Mouse (Mus musculus) heart, postnatal 0 days (tissue): Measurements from ENCODE around the gene Gm44579. TPM values are rescaled to one million over a fixed set of nuclear protein-coding genes. Genes with fewer than 3 reads are reported as not detected.

ENCODE experiments used
- ATAC-seq: fragments of 200-750 bp; cut with Nextera tagmentation; 2 replicates; pipeline ENCODE4 v1.8.0; 2017; ENCODE audit warnings: low read depth, moderate number of reproducible peaks, moderate library complexity; ENCODE audit not compliant: insufficient read depth
- DNase-seq: peaks from one replicate; pipeline ENCODE4 v3.0.0-alpha.2; 2016; ENCODE audit warnings: low spot score
- H3K27ac ChIP-seq: fragments of 300-500 bp; sonication (generic); 2 replicates; pipeline ENCODE4 v1.5.1; 2014; ENCODE audit warnings: low read depth, mild to moderate bottlenecking
- H3K27me3 ChIP-seq: fragments of 300-500 bp; sonication (generic); 2 replicates; pipeline ENCODE4 v1.6.1; 2014; ENCODE audit warnings: low read length, mixed read lengths; ENCODE audit not compliant: control insufficient read depth, insufficient read depth
- H3K36me3 ChIP-seq: fragments of 300-500 bp; sonication (generic); replicated peaks from 2 replicates; pipeline ENCODE4 v1.6.1; 2014; ENCODE audit warnings: low read length, mixed read lengths; ENCODE audit not compliant: control insufficient read depth, insufficient read depth
- H3K4me1 ChIP-seq: fragments of 300-500 bp; sonication (generic); 2 replicates; pipeline ENCODE4 v1.6.1; 2014; ENCODE audit warnings: antibody characterized with exemption; ENCODE audit not compliant: control insufficient read depth, insufficient read depth
- H3K4me2 ChIP-seq: fragments of 300-500 bp; sonication (generic); 2 replicates; pipeline ENCODE4 v1.6.1; 2014; ENCODE audit warnings: low read depth, mild to moderate bottlenecking, low read length, moderate library complexity
- H3K4me3 ChIP-seq: fragments of 300-500 bp; sonication (generic); 2 replicates; pipeline ENCODE4 v1.5.1; 2014; ENCODE audit warnings: low read depth, low read length
- H3K9ac ChIP-seq: fragments of 300-500 bp; sonication (generic); replicated peaks from 2 replicates; pipeline ENCODE4 v1.6.1; 2014; ENCODE audit warnings: low read depth, low read length, mixed read lengths
- H3K9me3 ChIP-seq: fragments of 300-500 bp; sonication (generic); replicated peaks from 2 replicates; pipeline ENCODE4 v1.6.1; 2016; ENCODE audit warnings: low read length; ENCODE audit not compliant: control insufficient read depth
- CTCF ChIP-seq: IDR thresholded peaks from 2 replicates; pipeline ENCODE4 v1.5.1; 2016; ENCODE audit warnings: antibody characterized with exemption, control low read depth, low read depth
- EP300 ChIP-seq: IDR thresholded peaks from 2 replicates; pipeline ENCODE4 v1.6.1; 2016; ENCODE audit warnings: antibody characterized with exemption, low read depth
- WGBS: fragments of 180-500 bp; shearing (Covaris S2); extraction: QIAGEN DNeasy Blood & Tissue Kit; methylation state at CpG from one replicate; pipeline ENCODE4 v1.1.7; 2014; 5-methylcytosine and 5-hydroxymethylcytosine counted together
- polyA plus RNA-seq: library from polyadenylated mRNA; unstranded; fragments of >200 nt; fragmentation: Nextera tagmentation; extraction: Ambion mirVana; gene quantifications from 2 replicates; pipeline ENCODE4 v1.2.1, GENCODE M21; 2015
- total RNA-seq: library from RNA; depleted of rRNA; stranded (reverse); fragments of >200 nt; gene quantifications from 2 replicates; pipeline ENCODE4 v1.2.3, GENCODE M21; 2014; ENCODE audit warnings: low replicate concordance; rRNA removed

The Gm44579 gene
- total and polyA plus RNA-seq, 2 experiments from 2014 or later, result not detected

- Histone ChIP-seq H3K4me2 (no peak overlapping the region), H3K4me3 (no peak overlapping the region), H3K36me3 (peaks cover 32% of the 10 kb centered on the region), H3K27ac (no peak overlapping the region), H3K9me3 (no peaks in the 10 kb centered on the region), H3K9ac (no peak overlapping the region), H3K4me1 (peaks cover 6% of the 10 kb centered on the region; the same call in 1 of the 2 replicates), H3K27me3 (no peaks in the 10 kb centered on the region)
- no peak for DNase-seq
- 82% methylated on average over 9 of the region's 10 CpGs for WGBS
- no peak for TF ChIP-seq EP300
- TF ChIP-seq CTCF, result no peak
- no peak for ATAC-seq
Measured at GRCm38 (mm10) chr15:98142515-98142914, 78.3 kb downstream of the Gm44579 start.

- WGBS, result 82% methylated on average over 5 of the region's 5 CpGs
Measured at GRCm38 (mm10) chr15:98140809-98141208, 80.0 kb downstream of the Gm44579 start.

DNA sequence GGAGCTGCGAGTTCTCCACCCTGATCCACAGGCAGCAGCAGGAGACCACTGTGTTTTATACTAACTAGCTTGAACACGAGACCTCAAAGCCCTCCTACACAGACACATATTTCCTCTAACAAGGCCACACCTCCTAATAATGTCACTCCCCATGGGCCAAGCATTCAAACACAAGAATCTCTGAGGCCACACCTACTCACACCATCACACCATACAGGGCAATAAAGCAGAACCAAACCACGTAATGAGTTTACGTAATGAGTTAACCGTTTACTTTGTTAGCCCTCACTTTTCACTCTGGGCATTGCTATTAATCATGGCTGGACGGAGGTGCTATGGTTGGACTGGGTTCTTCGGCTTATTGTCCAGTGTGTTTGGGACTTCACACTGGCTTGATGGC, 81.0 kb downstream of the Gm44579 start:
- Histone ChIP-seq H3K9ac (no peak overlapping the region), H3K36me3 (peaks cover 58% of the 10 kb centered on the region)
- WGBS, result 83% methylated on average over 7 of the region's 7 CpGs

More at GRCm38 (mm10) chr15:98140809-98141208, 80.0 kb downstream of the Gm44579 start:
- H3K4me2 ChIP-seq, result no peak overlapping the region
- 0 out of 2 replicates have a peak, but pooled peaks cover 6% of the 10 kb centered on the region for H3K4me1 ChIP-seq
- H3K4me3 ChIP-seq, result no peak overlapping the region
- no peak overlapping the region for H3K9ac ChIP-seq
- no peaks in the 10 kb centered on the region for H3K27me3 ChIP-seq
- DNase-seq (no peak), ATAC-seq (no peak)
- TF ChIP-seq EP300, result no peak
- no peak for TF ChIP-seq CTCF
- no peak overlapping the region for H3K27ac ChIP-seq
- H3K36me3 ChIP-seq, result peaks cover 48% of the 10 kb centered on the region
- H3K9me3 ChIP-seq, result no peaks in the 10 kb centered on the region

GRCm38 (mm10) chr15:98136871-98137270, 83.9 kb downstream of the Gm44579 start:
- H3K9ac ChIP-seq, result no peak overlapping the region
- no peaks in the 10 kb centered on the region for H3K27me3 ChIP-seq
- H3K4me3 ChIP-seq, result no peak overlapping the region
- no peaks in the 10 kb centered on the region for H3K4me1 ChIP-seq
- H3K36me3 ChIP-seq, result peaks cover 79% of the 10 kb centered on the region
- TF ChIP-seq CTCF, result no peak
- TF ChIP-seq EP300, result no peak
- H3K4me2 ChIP-seq, result no peak overlapping the region
- ATAC-seq (no peak), DNase-seq (no peak)
- no peaks in the 10 kb centered on the region for H3K9me3 ChIP-seq
- no peak overlapping the region for H3K27ac ChIP-seq
- 90% methylated on average over 9 of the region's 9 CpGs for WGBS

More for the DNA sequence above, 81.0 kb downstream of the Gm44579 start:
- H3K4me2 ChIP-seq, result no peak overlapping the region
- ATAC-seq (no peak), DNase-seq (no peak)
- H3K4me1 ChIP-seq, result 0 out of 2 replicates have a peak, but pooled peaks cover 5% of the 10 kb centered on the region
- no peak overlapping the region for H3K27ac ChIP-seq
- H3K4me3 ChIP-seq, result no peak overlapping the region
- TF ChIP-seq CTCF (no peak), EP300 (no peak)
- no peaks in the 10 kb centered on the region for H3K9me3 ChIP-seq
- no peaks in the 10 kb centered on the region for H3K27me3 ChIP-seq

Other genes with a start within 250 kb of the Gm44579 start
- 0.38 and 0.66 TPM in 2 replicates for gene Col2a1, start 216.3 kb downstream of the Gm44579 start, total RNA-seq
- 0.18 and 0.22 TPM in 2 replicates for gene Col2a1, start 216.3 kb downstream of the Gm44579 start, polyA plus RNA-seq
- gene Pfkm, start 128.4 kb downstream of the Gm44579 start, total RNA-seq, result 216 and 219 TPM in 2 replicates
- gene Pfkm, start 128.4 kb downstream of the Gm44579 start, polyA plus RNA-seq, result 205 and 213 TPM in 2 replicates
- 13.3 and 16.7 TPM in 2 replicates for gene Senp1, start 127.2 kb downstream of the Gm44579 start, total RNA-seq
- gene Senp1, start 127.2 kb downstream of the Gm44579 start, polyA plus RNA-seq, result 8.0 and 10.1 TPM in 2 replicates
- 99.6 and 158 TPM in 2 replicates for gene Asb8, start 55.4 kb downstream of the Gm44579 start, total RNA-seq
- 95.6 and 111 TPM in 2 replicates for gene Asb8, start 55.4 kb downstream of the Gm44579 start, polyA plus RNA-seq
- gene Ccdc184, start 53.8 kb downstream of the Gm44579 start, total RNA-seq, result 0.92 and 1.9 TPM in 2 replicates
- gene Ccdc184, start 53.8 kb downstream of the Gm44579 start, polyA plus RNA-seq, result 0.63 and 0.89 TPM in 2 replicates
- not detected in 2 replicates for gene Olfr288, start 25.4 kb downstream of the Gm44579 start, total RNA-seq
- not detected in 2 replicates for gene Olfr288, start 25.4 kb downstream of the Gm44579 start, polyA plus RNA-seq
- not detected in 2 replicates for gene Olfr287, start 79 bp upstream of the Gm44579 start, total RNA-seq
- not detected in 2 replicates for gene Olfr287, start 79 bp upstream of the Gm44579 start, polyA plus RNA-seq
- gene Olfr286, start 13.5 kb upstream of the Gm44579 start, total RNA-seq, result not detected in 2 replicates
- not detected in 2 replicates for gene Olfr286, start 13.5 kb upstream of the Gm44579 start, polyA plus RNA-seq
- not detected in 2 replicates for gene H1fnt, start 36.3 kb upstream of the Gm44579 start, total RNA-seq
- not detected in 2 replicates for gene H1fnt, start 36.3 kb upstream of the Gm44579 start, polyA plus RNA-seq
- gene Zfp641, start 75.2 kb upstream of the Gm44579 start, total RNA-seq, result 2.3 and 3.6 TPM in 2 replicates
- 1.5 and 1.6 TPM in 2 replicates for gene Zfp641, start 75.2 kb upstream of the Gm44579 start, polyA plus RNA-seq
- not detected in 2 replicates for gene Olfr285, start 96.4 kb upstream of the Gm44579 start, total RNA-seq
- not detected in 2 replicates for gene Olfr285, start 96.4 kb upstream of the Gm44579 start, polyA plus RNA-seq
- gene Olfr284, start 120.0 kb upstream of the Gm44579 start, total RNA-seq, result not detected in 2 replicates
- gene Olfr284, start 120.0 kb upstream of the Gm44579 start, polyA plus RNA-seq, result not detected in 2 replicates
- gene Olfr283, start 160.0 kb upstream of the Gm44579 start, total RNA-seq, result not detected in 2 replicates
- not detected in 2 replicates for gene Olfr283, start 160.0 kb upstream of the Gm44579 start, polyA plus RNA-seq
- gene Olfr282, start 210.2 kb upstream of the Gm44579 start, total RNA-seq, result not detected in 2 replicates
- gene Olfr282, start 210.2 kb upstream of the Gm44579 start, polyA plus RNA-seq, result not detected in 2 replicates
- not detected in 2 replicates for gene Olfr281, start 231.6 kb upstream of the Gm44579 start, total RNA-seq
- not detected in 2 replicates for gene Olfr281, start 231.6 kb upstream of the Gm44579 start, polyA plus RNA-seq
- not detected in 2 replicates for gene OR5BS1P, start 248.9 kb upstream of the Gm44579 start, total RNA-seq
- not detected in 2 replicates for gene OR5BS1P, start 248.9 kb upstream of the Gm44579 start, polyA plus RNA-seq